Mouse (Mus musculus) cerebellum, adult 8-10 months (tissue): Measurements from ENCODE around the gene Slc30a5.
A peak's percentile ranks its signal among the peaks of the same experiment; 100 is the strongest.
"Not testable (repeated sequence)": the region's sequence is repeated elsewhere in the genome, so short reads cannot be mapped to it uniquely, and the experiment has no call there.

Source experiments
- DNase-seq: peaks from one replicate; pipeline ENCODE4 v3.0.0; 2022

Gene Slc30a5

DNA sequence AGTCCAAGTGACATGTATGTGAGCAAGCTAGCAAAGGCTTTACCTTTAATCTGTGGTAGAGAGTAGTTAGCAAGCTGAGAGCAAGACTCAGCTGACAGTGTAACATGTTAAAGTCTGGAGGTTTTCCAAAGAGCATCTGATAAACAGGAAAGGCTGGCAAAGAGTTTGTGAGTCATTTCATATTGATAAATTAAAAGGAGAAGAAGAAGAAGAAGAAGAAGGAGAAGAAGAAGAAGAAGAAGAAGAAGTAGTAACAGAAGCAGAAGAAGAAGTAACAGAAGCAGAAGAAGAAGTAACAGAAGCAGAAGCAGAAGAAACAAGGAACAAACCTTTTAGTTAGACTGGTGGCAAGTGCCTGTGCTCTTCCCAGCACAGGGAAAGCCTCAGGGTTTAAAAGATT, 1.6 kb upstream of the Slc30a5 start:
- no peak for DNase-seq

DNA sequence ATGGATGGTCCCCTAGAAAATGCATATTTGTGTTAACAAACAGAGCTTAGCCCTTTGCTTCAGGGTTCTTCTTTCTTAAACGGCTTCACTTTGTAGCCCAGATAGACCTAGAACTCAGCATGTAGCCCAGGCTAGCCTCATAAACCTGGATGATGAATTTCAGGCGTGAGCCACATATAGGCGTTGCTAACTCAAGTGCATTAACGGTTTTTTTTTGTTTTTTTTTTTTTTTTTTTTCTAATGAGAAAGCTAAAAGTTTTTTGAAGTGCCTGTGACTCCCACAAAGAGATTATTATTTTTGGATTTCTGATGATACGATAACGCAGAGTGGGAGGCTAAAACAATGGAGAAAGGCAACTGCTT, 394 bp upstream of the Slc30a5 start:
- DNase-seq: no peak

DNA sequence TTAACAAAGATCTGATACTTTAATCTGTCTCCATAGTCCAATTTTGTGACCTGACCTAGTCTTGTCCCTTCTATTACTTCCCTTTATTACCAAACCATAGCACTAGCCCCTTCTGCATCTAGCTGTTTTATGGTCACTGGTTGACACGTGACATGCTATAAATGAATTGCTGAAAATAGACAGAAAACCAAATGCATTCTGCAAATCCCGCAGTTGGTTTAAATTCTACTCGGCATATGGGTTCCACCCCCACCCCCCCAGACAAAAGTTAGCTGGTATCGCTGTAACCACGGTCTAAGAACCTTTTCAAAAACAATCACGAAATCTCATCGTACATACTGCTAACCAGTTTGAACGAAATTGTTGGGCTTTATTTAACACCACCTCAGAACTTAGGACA, 1.0 kb downstream of the Slc30a5 start:
- DNase-seq: no peak

DNA sequence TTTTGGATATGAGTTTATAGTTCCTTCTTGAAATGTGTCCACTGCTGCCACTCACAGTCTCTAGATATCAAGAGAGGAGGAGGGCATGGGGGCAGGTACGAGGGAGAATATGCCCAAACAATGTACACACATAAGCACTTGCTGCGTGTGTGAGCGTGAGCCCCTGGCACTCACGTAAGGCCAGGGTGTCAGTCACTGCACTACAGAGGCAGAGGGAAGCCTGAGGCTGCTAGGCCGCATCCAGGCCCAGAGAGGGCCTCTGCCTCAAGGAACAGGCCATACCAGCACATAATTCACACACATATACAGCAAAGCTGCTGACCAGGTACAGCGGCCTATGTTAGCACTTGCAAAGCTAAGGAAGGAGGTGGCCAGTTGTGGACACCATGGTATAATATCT, 2.1 kb downstream of the Slc30a5 start:
- no peak for DNase-seq

DNA sequence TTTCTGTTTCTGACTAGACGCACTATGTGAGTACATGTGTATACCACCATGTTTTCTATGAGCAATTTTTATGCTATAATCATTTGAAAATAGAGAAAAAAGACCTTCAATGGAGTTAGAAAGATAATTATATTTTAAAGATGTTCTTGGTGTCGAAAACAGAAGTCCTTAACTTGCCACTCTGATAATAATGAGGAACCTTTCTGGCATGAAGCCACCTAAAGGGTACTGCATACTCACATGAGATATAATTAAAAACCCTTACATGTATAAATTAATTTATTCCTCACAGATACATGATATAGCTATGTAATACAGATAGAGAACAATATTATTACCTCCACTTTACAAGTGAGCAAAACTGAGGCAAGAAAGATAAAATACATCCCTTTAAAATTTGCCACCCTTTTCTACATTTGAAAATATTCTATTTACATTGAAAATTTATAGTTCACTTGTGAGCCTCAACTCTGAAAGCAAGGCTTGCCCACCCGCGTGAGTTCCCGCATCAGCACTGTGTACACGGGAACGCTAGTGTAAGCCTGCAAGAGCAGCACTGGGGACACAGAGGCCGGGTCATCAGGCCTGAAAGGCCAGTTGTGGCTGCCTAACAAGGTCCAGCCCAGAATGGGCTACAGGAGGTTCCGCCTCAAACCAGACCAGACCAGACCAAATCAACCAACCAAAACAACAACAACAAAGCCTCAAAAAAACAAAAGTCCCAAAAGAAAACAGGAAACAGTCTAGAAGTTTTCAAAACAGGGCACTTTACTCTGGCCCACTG, 7.4 kb downstream of the Slc30a5 start:
- no peak for DNase-seq

DNA sequence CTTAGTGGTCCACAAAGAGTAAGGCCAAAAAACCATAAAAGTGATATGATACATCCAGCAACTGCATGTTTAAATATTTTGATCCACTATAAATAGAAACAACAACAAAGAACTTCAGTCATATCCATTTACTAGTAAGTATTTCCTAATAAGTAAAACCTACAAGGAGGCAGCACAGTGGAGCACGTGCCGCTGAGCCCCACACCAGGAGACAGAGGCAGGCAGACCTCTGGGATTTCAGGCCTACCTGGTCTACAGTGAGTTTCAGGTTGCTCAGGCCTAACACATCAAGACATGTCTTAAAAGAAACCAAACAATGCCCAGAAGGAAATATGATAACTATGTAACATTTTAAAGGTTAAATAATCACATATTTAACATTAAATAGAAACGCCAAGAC, 8.3 kb downstream of the Slc30a5 start:
- DNase-seq: no peak

DNA sequence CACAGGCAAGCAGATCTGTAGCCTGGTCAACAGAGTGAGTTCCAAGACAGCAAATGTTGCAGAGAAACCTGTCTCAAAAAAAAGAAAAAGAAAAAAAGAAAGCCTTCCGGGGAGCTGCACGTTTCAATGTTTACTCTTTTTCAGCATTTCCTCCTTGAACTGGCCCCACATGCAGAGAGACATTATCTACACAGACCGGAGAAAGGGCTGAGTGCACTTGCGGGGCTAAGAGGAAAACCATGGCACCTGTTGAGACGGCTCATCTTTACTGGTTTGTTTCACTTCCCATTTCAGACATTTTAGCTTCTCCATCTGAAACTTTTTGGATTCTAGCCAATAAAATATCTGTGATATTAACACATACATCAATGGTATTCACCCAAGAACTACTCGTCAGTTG, 8.9 kb downstream of the Slc30a5 start:
- no peak for DNase-seq

DNA sequence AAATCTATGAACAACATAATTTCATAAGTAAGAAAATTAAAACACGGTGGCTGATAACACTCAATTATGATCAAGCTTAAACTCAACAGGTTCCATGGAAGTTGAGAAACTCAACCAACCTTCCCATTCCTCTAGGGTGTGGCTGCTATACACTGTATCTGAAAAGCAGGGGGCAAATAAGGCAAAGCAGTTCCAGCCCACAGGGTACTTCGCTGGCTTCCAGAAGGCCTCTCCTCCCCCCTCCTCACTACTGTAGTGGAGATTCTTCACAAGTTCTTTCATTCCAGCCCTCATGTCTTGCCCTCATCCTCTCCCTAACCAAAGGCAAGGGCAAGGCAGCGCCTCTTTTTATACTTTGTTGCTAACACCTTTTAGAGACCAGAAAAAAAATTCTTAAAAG, 9.4 kb downstream of the Slc30a5 start:
- no peak for DNase-seq

DNA sequence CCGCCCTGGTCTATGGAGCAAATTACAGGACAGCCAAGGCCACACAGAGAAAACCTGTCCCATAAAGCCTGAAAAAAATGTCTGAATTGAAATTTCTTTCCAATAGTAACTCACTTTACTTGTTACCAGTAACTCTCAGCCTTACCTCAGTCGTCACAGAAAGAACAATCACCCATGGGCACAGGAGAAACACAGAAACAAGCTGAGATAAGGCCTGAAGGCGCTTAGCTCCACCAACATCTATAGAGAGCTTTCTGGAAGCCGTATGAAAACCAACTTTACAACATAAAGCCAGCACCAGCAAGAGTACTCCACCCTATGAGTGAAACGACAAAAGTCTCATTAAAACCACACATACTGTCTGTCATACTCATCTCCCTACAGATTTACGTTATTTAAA, 18.8 kb downstream of the Slc30a5 start:
- no peak for DNase-seq

DNA sequence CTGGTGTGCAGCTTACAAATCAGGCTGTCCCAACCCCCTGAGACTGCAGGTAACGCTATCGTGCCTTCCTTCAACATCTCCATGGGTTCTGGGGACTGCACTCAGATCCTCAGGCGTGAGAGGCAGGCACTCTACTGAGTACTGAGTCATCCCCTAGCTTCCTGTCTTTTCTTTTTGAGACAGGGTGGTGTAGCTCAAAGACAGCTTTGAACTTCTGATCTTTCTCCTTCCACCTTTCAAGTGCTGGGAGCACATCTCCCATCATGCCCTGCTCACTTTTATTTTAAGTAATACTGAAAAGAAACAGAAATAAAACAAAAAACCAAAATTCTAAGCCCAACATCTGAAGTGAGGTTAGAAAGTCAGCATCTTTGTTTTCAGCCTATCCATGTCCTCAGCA, 27.5 kb downstream of the Slc30a5 start:
- DNase-seq: no peak

DNA sequence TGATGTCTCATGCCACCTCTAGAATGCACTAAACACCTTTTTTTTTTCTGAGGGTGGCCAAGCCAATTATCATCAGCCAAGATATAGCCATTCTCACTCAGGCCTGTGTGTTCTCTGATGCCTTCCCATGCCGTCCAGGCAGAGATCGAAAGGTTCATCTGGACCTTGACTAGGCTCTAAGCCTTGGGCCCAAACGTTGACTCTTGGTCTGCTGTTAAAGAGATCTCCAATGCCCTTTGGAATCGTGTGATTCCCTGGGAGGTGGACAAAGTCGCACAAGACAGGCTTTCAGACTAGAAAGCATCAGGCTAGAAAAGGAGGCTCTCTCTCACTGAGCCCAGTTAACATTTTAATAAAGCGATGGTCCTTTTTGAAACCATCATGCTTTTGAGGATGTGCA, 36.1 kb downstream of the Slc30a5 start:
- no peak for DNase-seq

DNA sequence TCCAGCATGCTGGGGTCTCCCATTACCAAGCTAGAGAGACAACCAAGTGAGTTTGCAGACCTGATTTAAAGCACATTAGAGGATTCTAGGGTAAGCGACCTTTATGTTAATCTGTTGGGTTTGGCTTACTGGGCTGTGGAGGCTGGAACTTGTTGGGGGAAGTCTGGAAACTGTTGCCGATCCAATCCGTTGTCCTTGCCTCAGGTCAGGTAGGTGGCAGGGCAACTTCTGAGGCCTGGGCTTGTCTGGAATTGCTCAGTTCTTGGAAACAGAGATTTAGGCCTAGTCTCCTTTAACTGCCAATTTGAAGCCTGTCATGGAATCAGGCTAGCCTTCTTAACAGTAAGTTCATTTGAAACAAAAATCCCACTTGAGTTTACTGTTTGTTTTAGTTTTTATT, 44.1 kb downstream of the Slc30a5 start:
- no peak for DNase-seq

DNA sequence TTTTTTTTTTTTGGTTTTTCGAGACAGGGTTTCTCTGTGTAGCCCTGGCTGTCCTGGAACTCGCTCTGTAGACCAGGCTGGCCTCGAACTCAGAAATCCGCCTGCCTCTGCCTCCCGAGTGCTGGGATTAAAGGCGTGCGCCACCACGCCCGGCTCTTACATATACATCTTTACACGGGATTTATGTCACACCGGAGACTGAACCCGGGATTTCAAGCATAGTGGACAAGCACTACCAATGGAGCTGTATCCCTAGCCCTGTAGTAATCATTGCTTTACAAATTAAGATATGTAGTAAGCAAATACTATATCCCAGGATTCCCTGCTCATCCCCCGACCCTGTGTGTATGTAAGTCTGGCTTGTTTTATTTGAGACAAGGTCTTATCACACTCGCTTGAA, 45.2 kb downstream of the Slc30a5 start:
- not testable (repeated sequence) for DNase-seq

DNA sequence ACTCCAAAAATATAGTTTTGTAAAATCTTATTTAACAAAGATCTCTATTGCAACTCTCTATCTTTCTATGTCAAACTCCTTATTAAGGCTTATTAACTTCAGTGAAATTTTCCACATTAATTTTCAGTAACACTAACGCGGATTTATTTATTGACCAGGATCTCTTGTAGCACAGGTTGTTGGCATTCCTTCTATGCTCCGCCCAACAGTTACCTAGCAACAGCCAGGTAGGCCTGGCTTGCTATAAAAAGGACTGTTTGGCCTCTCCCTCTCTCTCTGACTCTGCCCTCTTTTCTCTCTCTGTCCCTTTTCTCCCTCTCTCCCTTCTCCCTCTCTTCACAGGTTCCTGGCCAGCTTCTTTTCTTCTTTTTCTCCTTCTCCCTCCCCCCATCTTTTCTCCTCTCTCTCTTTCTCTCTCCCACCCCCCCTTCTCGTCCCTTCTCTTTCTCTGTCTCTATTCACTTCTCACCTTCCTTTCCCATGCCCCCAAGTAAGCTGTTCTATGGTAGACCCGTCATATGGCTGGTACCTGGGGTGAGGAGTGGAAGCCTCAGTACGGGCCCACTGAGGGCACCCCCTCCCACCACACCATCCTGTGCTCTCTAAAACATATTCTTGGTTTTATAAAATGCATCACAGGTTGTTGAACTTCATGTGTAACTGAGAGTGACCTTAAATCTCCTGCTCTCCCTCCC, 45.8 kb downstream of the Slc30a5 start:
- no peak for DNase-seq

DNA sequence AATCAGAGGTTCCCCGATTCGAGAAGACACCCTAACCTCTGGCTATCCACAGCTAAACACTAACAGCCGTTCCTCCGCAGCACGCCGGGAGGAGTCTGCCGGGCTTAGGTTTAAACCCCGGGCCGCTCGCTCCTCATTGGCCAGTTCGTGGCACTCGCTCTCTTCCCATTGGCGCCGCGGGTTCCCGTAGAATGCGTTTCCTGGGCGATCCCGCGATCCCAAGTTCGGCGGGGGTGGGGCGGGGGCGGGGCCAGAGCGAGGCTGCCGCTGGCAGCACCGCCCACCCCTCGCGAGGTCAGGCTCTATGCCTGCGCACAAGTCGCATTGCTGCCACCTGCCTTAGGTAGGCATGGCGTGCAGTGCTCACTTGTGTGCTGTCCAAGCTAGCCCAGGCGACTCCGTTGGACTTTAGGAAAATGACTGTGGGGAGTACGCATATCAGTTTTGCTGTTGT, 46.8 kb downstream of the Slc30a5 start, which contains the start of gene Ccnb1:
Gene Ccnb1 (minus strand): TSS at position 157 of the 454 bp plus-strand sequence.
- peak; percentile 80 for DNase-seq

DNA sequence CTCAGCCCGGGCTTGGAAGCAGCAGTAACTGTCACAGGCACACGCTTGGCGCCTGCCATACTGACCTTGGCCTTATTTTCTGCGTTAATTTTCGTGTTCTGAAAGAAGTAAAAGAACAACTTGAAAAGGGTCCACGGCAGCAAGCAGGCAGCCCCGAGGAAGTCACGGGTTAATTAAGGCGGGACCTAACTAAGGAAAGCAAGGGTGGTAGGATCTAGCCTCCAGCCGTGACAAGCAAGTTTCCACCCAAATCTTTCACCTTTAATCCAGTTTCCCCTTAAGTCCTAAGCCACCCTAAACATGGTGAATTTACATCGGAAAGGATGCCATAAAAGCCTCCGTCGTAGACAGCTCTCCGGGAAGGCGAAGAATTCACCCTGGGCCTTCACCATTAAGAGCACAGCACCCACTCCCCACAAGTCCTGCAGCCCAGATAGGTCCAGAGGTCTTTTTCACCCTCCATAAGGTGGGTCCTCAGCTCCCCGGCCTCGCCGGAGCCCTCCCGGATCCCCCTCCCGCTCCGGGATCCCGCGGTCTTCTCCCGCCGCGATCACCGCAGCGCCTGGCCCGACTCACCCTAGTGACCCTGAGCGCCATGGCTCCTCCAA, 47.3 kb downstream of the Slc30a5 start:
- DNase-seq: no peak

DNA sequence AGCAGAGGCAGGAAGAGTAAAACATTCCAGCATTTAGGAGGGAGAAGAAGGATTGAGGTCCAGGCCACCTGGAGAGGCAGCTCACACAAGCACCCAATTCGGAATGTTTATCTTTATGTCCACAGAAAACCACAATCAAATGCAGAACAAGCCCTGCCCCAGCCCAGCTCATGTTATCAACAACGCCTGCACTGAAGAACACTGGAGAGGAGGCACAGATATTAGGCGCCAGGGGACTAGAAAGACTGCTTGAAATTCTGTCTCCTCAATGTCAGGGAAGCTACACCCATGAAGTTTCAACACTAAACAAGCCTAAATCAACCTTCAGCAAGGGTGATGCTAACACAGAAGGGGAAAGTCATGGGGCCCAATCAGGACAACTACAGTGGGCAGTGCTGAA, 55.7 kb downstream of the Slc30a5 start:
- no peak for DNase-seq

DNA sequence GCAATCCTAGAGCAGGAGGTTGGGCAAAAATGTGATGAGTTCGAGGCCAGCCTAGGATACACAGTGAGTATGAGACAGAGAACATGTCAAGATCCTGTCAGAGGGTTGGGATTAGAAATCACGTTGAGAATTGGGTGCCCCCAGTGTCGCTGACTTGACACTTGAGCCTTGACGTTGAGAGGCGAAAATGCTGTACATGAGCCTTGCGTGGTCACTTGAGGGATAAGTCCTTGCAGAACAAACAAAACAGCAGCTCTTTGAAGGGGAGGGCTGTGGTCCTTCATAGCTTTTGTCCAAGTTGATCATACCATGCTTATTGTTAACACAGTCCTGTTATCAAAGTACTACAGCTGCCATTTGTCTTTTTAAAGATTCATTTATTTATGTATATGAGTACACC, 56.5 kb downstream of the Slc30a5 start:
- no peak for DNase-seq

DNA sequence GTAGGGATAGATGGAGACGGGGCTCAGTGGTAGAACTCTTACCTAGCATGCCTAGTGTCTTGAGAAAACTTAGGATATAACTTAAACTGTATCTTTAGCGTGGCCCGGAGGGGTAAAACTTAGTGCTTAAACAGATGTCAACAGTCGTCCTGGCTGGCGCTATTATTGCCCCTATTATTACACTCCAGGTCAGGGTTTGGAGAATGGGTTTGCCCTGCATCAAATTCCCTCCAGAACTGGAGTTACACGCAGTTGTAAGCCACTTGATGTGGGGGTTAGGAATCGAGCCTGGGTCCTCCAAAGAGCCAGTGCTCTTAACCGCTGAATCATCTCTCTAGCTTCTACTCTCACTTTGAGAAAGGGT, 57.2 kb downstream of the Slc30a5 start:
- DNase-seq: no peak

DNA sequence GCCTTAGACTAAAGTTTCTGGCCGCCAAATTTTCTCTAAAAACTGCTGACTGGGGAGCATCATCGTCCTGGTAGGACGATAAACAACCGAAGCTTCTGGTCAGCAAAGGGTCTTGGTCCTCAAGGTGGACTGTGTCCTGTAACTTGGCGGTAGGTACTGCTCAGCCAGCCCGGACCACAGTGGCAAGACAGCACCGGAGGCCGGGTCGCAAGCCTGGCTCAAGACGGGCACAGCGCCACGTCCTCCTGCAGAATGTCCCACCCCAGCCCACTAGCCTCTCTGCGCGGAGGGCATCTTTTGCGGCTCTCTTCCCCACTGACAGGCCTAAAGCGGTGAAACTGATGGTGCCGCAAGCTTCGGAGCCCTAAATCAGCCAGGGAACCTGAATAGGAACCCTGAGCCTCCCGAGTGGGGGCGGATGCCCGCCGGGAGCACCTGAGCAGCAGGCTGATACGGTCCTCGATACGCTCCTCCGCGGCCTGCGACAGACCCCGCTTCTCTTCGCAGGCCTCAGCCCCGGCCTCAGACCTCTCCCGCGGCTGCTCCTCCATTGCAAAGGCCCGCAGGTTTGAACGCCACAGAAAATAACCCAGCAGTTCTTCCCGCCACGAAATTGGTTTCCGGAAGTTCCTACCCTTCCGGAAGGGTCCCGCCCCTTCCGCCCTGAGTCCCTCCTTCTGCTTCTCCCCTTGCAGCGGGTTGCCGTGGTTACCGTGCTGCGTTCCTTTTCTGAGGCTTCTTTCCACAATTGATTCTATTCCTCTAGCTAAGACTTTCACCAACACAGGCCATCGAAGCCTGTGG, 57.8 kb downstream of the Slc30a5 start, which contains the start of gene Cenph:
Gene Cenph (minus strand): TSS at position 648 of the 804 bp plus-strand sequence.
- DNase-seq: peak; percentile 62

DNA sequence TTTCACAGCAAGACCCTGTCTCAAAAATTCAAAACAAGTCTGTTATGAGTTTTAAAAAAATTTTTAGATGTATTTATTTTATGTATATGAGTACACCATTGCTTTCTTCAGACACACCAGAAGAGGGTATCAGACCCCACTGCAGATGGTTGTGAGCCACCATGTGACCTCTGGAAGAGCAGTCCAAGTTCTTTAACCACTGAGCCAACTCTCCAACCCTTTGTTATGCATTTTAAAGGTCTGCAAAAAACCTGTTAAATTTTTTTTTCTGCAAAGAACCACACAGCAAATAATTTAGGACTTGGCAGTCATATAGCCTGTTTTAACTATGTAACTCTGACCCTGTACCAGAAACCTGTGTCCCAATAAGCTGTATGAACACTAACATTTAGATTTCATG, 58.5 kb downstream of the Slc30a5 start:
- no peak for DNase-seq

DNA sequence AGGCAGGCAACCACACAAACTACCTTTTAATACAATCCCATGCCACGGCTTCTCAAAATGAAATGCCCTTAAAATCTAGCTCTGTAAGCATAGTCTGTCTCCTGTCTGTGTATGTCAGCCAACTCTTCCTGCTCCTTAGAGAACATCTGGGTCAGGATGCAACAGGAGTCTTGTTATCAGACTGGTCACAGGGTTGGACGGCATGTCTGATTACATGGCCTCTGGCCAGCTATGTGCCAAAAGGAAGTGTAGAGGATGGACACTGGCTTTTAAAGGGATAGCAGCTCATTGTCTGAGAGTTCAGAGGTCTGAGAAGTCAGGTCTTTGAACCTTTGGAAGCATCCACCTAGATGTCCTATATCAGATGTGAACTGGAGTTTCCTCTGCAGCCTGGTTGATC, 77.9 kb downstream of the Slc30a5 start:
- DNase-seq: no peak

DNA sequence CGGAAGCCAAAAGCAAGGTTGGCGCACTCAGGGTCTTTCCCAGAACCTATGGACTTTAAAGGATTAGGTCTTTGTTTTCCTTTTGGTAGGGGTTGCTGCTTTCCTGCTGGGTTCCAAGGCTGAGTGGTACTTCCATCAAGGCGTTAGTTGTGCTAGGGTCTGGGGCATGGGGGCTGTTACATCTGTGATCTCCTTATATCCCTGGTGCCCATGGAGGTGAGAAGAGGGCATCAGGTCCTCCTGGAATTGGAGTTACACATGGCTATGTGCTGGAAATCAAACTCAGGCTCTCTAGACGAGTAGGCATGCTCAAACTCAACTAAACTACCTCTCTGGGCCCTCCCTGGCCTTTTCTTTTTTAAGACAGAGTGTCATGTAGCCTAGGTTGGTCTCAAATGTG, 79.0 kb downstream of the Slc30a5 start:
- no peak for DNase-seq
